Mouse (Mus musculus): ENCODE measurements at regions not wholly inside any gene's neighbourhood (a gene's known extent, or its start where the extent isn't known, plus 50 kb on each side); places are given as distances from the start of the nearest gene placed in this dataset.
A peak's percentile ranks its signal among the peaks of the same experiment; 100 is the strongest.

DNA sequence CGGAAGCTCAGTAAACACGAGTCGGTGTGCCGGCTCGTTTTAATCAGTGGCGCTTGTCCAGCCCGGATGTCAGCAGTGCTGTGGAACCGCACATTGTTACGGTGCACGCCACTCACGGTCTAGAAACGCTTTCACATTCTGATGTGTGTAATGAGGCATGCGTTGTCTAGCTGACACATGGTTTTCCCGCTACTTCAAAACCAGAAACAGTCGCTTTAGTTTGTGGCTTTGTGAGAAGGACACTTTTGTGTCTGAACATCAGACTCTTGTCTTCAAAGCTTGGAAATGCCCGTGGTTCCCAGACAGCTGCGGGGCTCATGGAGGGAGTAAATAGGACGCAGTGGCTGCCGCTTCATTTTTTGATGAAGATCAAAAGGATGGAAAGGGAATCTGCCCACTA lies 77.0 kb upstream of the Lgr5 start:
- Histone ChIP-seq H3K4me3 (ENCODE audit: insufficient read depth, low read depth, low read length) (no peak overlapping the region), H3K4me1 (ENCODE audit: control insufficient read depth, insufficient read depth, low read length) (no peaks in the 10 kb centered on the region), H3K36me3 (ENCODE audit: control insufficient read depth, insufficient read depth, low read length) (no peaks in the 10 kb centered on the region), H3K27me3 (replicated peaks; ENCODE audit: control insufficient read depth, insufficient read depth, low read length) (no peaks in the 10 kb centered on the region), H3K27ac (ENCODE audit: insufficient read depth, low read depth, low read length) (no peak overlapping the region)
- WGBS = 27% methylated on average over 19 of the region's 19 CpGs
- TF ChIP-seq CTCF (conservative IDR thresholded peaks at IDR 0.05; ENCODE audit: insufficient read depth, insufficient read length, low read depth, low read length) (no peak), POLR2A (IDR thresholded peaks at IDR 0.05; ENCODE audit: low read depth, low read length) (no peak)
- peak; percentile 4 for DNase-seq

DNA sequence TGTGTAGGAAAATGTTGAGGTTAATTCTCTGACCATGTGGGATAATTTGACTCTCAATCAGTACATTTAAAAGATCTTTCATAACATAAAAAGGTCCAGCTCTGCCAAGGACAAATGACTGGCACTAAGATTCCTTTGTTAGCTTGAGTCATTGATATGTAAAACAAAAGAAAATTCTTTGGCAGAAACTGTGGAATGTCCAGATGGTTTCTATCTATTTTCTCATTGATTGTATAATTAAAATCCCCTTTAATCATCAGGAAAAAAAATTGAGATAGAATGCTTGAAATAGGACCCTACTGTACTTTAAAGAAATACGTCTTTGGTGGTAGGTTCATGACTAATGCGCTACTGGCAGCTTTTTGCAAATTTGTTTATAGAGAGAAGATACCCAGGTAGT lies 89.1 kb upstream of the Lgr5 start:
- no peaks in the 10 kb centered on the region for H3K27me3 ChIP-seq (replicated peaks; ENCODE audit: control insufficient read depth, insufficient read depth, low read length)
- H3K4me1 ChIP-seq (ENCODE audit: control insufficient read depth, insufficient read depth, low read length) = no peaks in the 10 kb centered on the region
- WGBS = 93% methylated on average over 2 of the region's 2 CpGs
- no peak for TF ChIP-seq CTCF (conservative IDR thresholded peaks at IDR 0.05; ENCODE audit: insufficient read depth, insufficient read length, low read depth, low read length)
- TF ChIP-seq POLR2A (IDR thresholded peaks at IDR 0.05; ENCODE audit: low read depth, low read length) = no peak
- no peak for DNase-seq
- no peaks in the 10 kb centered on the region for H3K36me3 ChIP-seq (ENCODE audit: control insufficient read depth, insufficient read depth, low read length)
- H3K27ac ChIP-seq (ENCODE audit: insufficient read depth, low read depth, low read length) = no peak overlapping the region
- H3K4me3 ChIP-seq (ENCODE audit: insufficient read depth, low read depth, low read length) = no peak overlapping the region

DNA sequence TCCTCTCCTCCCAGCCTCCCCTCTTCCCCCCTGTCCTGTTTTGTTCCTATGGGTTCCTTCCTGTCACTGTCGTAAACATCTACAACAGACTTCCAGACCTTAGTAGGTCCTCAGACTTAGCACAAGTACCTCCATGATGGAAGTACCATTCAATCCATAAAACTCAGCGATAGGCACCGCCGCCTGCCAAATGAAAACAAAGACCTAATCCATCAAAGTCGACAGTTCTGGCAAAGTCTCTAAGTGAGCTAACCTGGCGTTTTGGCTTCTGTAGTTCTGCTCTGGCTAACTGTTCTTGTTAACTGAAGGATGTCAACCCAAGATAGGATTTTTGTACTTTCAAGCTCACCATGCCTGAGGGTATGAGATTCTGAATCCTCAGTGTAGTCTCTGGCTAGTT lies 93.5 kb upstream of the Lgr5 start:
- TF ChIP-seq CTCF (conservative IDR thresholded peaks at IDR 0.05; ENCODE audit: insufficient read depth, insufficient read length, low read depth, low read length) (no peak), POLR2A (IDR thresholded peaks at IDR 0.05; ENCODE audit: low read depth, low read length) (no peak)
- Histone ChIP-seq H3K4me3 (ENCODE audit: insufficient read depth, low read depth, low read length) (no peak overlapping the region), H3K27ac (ENCODE audit: insufficient read depth, low read depth, low read length) (no peak overlapping the region), H3K36me3 (ENCODE audit: control insufficient read depth, insufficient read depth, low read length) (no peaks in the 10 kb centered on the region), H3K4me1 (ENCODE audit: control insufficient read depth, insufficient read depth, low read length) (no peaks in the 10 kb centered on the region), H3K27me3 (replicated peaks; ENCODE audit: control insufficient read depth, insufficient read depth, low read length) (no peaks in the 10 kb centered on the region)
- 53% methylated on average over 6 of the region's 6 CpGs for WGBS
- no peak for DNase-seq

DNA sequence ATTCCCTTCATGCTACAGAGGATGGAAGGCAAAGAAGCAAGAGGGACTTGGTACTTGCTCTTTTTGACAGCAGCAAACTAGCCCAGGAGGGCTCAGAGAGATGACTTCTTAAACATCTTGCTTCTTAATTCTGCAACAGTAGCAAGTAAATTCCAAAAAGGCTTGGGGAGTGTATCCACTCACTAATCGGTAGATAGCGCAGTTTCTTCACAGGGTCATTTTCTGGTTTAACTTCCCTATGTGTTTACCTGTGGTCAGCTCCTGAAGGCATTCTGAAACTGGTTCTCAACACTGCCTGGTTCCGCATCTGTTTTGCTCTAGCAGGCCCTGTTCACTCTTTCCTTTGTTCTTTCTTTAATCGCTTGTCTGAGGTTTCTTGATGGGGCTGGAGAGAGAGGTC lies 104.4 kb upstream of the Lgr5 start:
- Histone ChIP-seq H3K4me3 (ENCODE audit: insufficient read depth, low read depth, low read length) (no peak overlapping the region), H3K27me3 (replicated peaks; ENCODE audit: control insufficient read depth, insufficient read depth, low read length) (no peaks in the 10 kb centered on the region), H3K4me1 (ENCODE audit: control insufficient read depth, insufficient read depth, low read length) (no peaks in the 10 kb centered on the region), H3K36me3 (ENCODE audit: control insufficient read depth, insufficient read depth, low read length) (no peaks in the 10 kb centered on the region), H3K27ac (ENCODE audit: insufficient read depth, low read depth, low read length) (no peak overlapping the region)
- WGBS = 91% methylated on average over 4 of the region's 4 CpGs
- no peak for DNase-seq
- TF ChIP-seq POLR2A (IDR thresholded peaks at IDR 0.05; ENCODE audit: low read depth, low read length) = no peak
- TF ChIP-seq CTCF (conservative IDR thresholded peaks at IDR 0.05; ENCODE audit: insufficient read depth, insufficient read length, low read depth, low read length) = no peak

DNA sequence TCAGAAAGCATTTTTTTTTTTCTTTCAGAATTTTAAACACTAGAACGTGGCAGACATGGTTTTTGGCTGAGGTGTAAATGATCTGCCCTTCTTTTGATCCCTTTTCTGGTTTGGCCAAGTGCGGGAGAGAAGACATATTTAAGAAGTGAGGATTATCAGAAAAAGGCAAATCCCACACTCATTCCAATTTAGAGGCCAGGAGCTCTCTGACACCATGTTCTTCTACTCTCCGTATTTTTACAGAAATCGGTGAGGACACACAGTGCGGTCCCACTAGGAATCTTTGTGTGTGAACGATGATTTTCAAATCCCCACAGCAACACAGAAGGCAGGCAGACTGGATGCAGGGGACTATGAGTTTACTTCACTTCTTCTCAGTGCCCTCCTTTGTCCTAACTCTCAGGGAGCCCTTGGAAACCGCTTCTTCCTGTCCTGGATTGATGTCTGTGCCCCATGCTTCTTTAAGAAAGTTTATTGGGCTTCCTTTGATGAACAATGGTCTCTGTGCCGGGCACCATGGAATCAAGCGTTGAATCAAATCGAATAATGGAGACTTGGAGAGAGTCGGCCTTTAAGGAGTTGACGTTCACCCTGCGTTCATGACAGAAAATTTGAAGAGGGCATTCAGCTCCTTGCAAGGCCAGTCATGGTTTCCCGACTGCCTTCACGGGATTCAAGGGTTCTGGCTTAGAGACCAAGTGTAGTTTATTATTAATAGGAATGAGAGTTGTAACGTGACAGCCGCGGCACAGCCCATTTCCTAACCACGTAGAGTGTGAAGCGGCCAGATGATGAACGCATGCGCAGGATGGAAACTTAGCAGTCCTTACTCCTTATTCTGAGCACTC lies 106.6 kb upstream of the Lgr5 start:
- WGBS = 85% methylated on average over 22 of the region's 22 CpGs
- H3K27ac ChIP-seq (ENCODE audit: insufficient read depth, low read depth, low read length) = no peak overlapping the region

DNA sequence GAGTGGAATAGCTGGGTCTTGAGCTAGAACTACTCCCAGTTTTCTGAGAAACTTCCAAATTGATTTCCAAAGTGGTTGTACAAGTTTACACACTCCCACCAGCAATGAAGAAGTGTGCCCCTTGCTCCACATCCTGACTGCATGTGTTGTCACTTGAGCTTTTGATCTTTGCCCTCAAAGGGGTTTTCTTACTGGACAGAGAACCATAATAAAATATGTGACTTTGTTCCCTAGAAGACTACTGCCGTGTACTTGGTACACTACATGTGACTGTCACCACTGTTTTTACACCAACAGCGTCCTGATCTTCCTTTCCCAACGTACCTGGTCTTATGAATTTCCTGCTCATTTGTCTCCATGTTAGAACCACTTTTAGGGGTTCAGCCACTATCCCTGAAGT lies 114.3 kb upstream of the Tspan8 start:
- no peak for DNase-seq
- no peak for TF ChIP-seq CTCF (conservative IDR thresholded peaks at IDR 0.05; ENCODE audit: insufficient read depth, insufficient read length, low read depth, low read length)
- no peak for TF ChIP-seq POLR2A (IDR thresholded peaks at IDR 0.05; ENCODE audit: low read depth, low read length)
- no peaks in the 10 kb centered on the region for H3K36me3 ChIP-seq (ENCODE audit: control insufficient read depth, insufficient read depth, low read length)
- no peaks in the 10 kb centered on the region for H3K4me1 ChIP-seq (ENCODE audit: control insufficient read depth, insufficient read depth, low read length)
- no peak overlapping the region for H3K4me3 ChIP-seq (ENCODE audit: insufficient read depth, low read depth, low read length)
- no peaks in the 10 kb centered on the region for H3K27me3 ChIP-seq (replicated peaks; ENCODE audit: control insufficient read depth, insufficient read depth, low read length)
- H3K27ac ChIP-seq (ENCODE audit: insufficient read depth, low read depth, low read length) = no peak overlapping the region
- WGBS = 66% methylated on average over 3 of the region's 3 CpGs

More for the DNA sequence above, 106.6 kb upstream of the Lgr5 start:
- DNase-seq = no peak
- Histone ChIP-seq H3K4me3 (ENCODE audit: insufficient read depth, low read depth, low read length) (no peak overlapping the region), H3K4me1 (ENCODE audit: control insufficient read depth, insufficient read depth, low read length) (no peaks in the 10 kb centered on the region), H3K36me3 (ENCODE audit: control insufficient read depth, insufficient read depth, low read length) (no peaks in the 10 kb centered on the region), H3K27me3 (replicated peaks; ENCODE audit: control insufficient read depth, insufficient read depth, low read length) (no peaks in the 10 kb centered on the region)
- no peak for TF ChIP-seq CTCF (conservative IDR thresholded peaks at IDR 0.05; ENCODE audit: insufficient read depth, insufficient read length, low read depth, low read length)
- no peak for TF ChIP-seq POLR2A (IDR thresholded peaks at IDR 0.05; ENCODE audit: low read depth, low read length)

DNA sequence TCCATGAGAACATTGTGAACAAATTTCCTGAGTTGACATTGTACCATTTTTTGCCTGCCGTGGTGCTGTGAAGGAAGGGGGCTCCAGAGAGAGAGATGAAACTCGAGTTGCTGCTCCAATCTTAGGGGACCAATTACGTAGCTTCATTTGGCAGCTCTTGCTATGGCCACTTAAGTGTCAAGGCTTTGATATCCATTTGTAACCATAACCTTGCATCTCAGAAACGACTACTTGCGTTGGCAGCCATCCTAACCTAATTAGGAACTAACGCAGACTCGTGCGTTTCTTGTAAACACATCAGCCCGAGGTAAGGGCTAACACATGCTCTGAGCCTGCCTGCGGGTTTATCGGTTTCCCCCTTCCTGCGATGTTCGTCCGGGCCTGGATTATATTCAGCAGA lies 108.0 kb upstream of the Tspan8 start:
- Histone ChIP-seq H3K36me3 (ENCODE audit: control insufficient read depth, insufficient read depth, low read length) (no peaks in the 10 kb centered on the region), H3K4me1 (ENCODE audit: control insufficient read depth, insufficient read depth, low read length) (no peaks in the 10 kb centered on the region), H3K4me3 (ENCODE audit: insufficient read depth, low read depth, low read length) (no peak overlapping the region), H3K27ac (ENCODE audit: insufficient read depth, low read depth, low read length) (no peak overlapping the region), H3K27me3 (replicated peaks; ENCODE audit: control insufficient read depth, insufficient read depth, low read length) (no peaks in the 10 kb centered on the region)
- no peak for DNase-seq
- 57% methylated on average over 14 of the region's 14 CpGs for WGBS
- TF ChIP-seq CTCF (conservative IDR thresholded peaks at IDR 0.05; ENCODE audit: insufficient read depth, insufficient read length, low read depth, low read length) (no peak), POLR2A (IDR thresholded peaks at IDR 0.05; ENCODE audit: low read depth, low read length) (no peak)
